Mouse (Mus musculus) heart, adult 2 months (tissue): ENCODE measurements around the gene Wwox.

Experiments used
- CTCF ChIP-seq: fragments of 200-600 bp; IDR thresholded peaks from 2 replicates; pipeline ENCODE4 v1.8.1; 2022; ENCODE audit warnings: antibody characterized with exemption, mild to moderate bottlenecking, moderate library complexity
- EP300 ChIP-seq: fragments of 200-500 bp; IDR thresholded peaks from 2 replicates; pipeline ENCODE4 v1.6.1; 2011; ENCODE audit warnings: low read depth, low read length, control low read depth; ENCODE audit not compliant: insufficient read depth
- POLR2A ChIP-seq: fragments of 200-500 bp; IDR thresholded peaks from 2 replicates; pipeline ENCODE4 v1.6.1; 2011; ENCODE audit warnings: mild to moderate bottlenecking, low read depth, low read length, control low read depth; ENCODE audit not compliant: insufficient read depth

DNA sequence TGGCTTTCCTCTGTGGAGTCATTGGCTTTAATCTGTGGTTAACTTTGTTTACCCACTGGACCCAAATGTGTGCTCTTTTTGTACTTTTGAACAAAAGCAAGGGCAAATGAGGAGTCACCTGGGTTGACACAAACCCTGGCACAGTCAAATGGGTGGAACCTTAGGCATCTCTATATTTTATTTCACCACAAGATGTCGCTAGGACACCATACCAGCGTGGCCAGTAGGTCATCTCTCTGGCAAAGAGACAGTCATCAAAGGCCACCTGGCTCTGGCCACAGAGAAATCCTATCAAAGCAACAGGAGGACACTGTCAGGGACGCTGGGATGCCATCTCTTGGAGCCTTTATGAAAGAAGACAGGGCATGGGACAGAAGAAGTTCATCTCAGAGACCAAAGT lies 101.7 kb downstream of the Wwox start:
- no peak for TF ChIP-seq POLR2A
- peak; percentile 88 for TF ChIP-seq CTCF
- TF ChIP-seq EP300: 0 out of 2 replicates have a peak, but pooled peaks have one; percentile 53
